Mouse (Mus musculus) CH12.LX (cell line): ENCODE results near the gene Olfr763. TPM values are rescaled to one million over a fixed set of nuclear protein-coding genes. Genes with fewer than 3 reads are reported as not detected.

Experiments
- DNase-seq: peaks from one replicate; pipeline ENCODE4 v3.0.0-alpha.2; 2013; ENCODE audit errors: extremely low read depth
- H3K27ac ChIP-seq: 2 replicates; pipeline ENCODE4 v1.5.1; 2012; ENCODE audit warnings: low read depth, mild to moderate bottlenecking, control low read depth, moderate library complexity; ENCODE audit not compliant: insufficient read depth
- H3K27me3 ChIP-seq: replicated peaks from 2 replicates; pipeline ENCODE3; 2012; ENCODE audit warnings: inconsistent platforms
- H3K36me3 ChIP-seq, 2 experiments: replicated peaks in 1 of 2; 2 replicates each; pipeline versions ENCODE3 to v1.6.1; 2012; ENCODE audit warnings: inconsistent platforms in 1 of 2, low read length in 1 of 2, mild to moderate bottlenecking in 1 of 2, mixed read lengths in 1 of 2, moderate library complexity in 1 of 2; ENCODE audit not compliant: control insufficient read depth in 1 of 2, insufficient read depth in 1 of 2
- H3K4me1 ChIP-seq, 2 experiments: 2 replicates each; pipeline ENCODE4 v1.6.1; 2012; ENCODE audit warnings: inconsistent platforms in 1 of 2, moderate library complexity in 1 of 2; ENCODE audit not compliant: insufficient read depth in 2 of 2, control insufficient read depth in 1 of 2
- H3K4me2 ChIP-seq: 2 replicates; pipeline ENCODE4 v1.6.1; 2012; ENCODE audit warnings: low read depth, mild to moderate bottlenecking, control low read depth; ENCODE audit not compliant: poor library complexity, insufficient read depth, severe bottlenecking
- H3K4me3 ChIP-seq, 3 experiments: fragments of 150-350 bp in 1 of 3; sonication (generic) in 1 of 3; replicated peaks in 1 of 3; 2 replicates each; pipeline versions ENCODE3 to v1.5.1; 2011 to 2012; ENCODE audit warnings: low read depth in 2 of 3, low read length in 2 of 3, mild to moderate bottlenecking in 2 of 3, moderate library complexity in 2 of 3, control low read depth in 1 of 3, improper control_type of control experiment in 1 of 3, inconsistent platforms in 1 of 3, mixed read lengths in 1 of 3; ENCODE audit not compliant: poor library complexity in 1 of 3
- H3K79me2 ChIP-seq: replicated peaks from 2 replicates; pipeline ENCODE4 v1.6.1; 2012; ENCODE audit warnings: mild to moderate bottlenecking, moderate library complexity; ENCODE audit not compliant: control insufficient read depth, poor library complexity, insufficient read depth, severe bottlenecking; ENCODE audit errors: extremely low read depth
- H3K9ac ChIP-seq: 2 replicates; pipeline ENCODE4 v1.6.1; 2012; ENCODE audit warnings: low read depth, mild to moderate bottlenecking, control low read depth, moderate library complexity; ENCODE audit not compliant: insufficient read depth
- H3K9me3 ChIP-seq: replicated peaks from 2 replicates; pipeline ENCODE3; 2012; ENCODE audit warnings: low read length, inconsistent platforms, mixed read lengths
- CHD1 ChIP-seq: IDR thresholded peaks from 2 replicates; pipeline ENCODE4 v1.6.1; 2012; ENCODE audit warnings: low read depth, low read length, improper control_type of control experiment, inconsistent platforms
- ELF1 ChIP-seq: IDR thresholded peaks from 2 replicates; pipeline ENCODE4 v1.6.1; 2014; ENCODE audit warnings: low read depth, mild to moderate bottlenecking, inconsistent platforms, low read length, improper control_type of control experiment
- ETS1 ChIP-seq: conservative IDR thresholded peaks from 2 replicates; pipeline ENCODE4 v1.6.1; 2012; ENCODE audit warnings: low read depth, mild to moderate bottlenecking, inconsistent platforms, low read length, improper control_type of control experiment, moderate library complexity
- GABPA ChIP-seq: IDR thresholded peaks from 2 replicates; pipeline ENCODE4 v1.6.1; 2012; ENCODE audit warnings: low read depth, low read length, improper control_type of control experiment, inconsistent platforms; ENCODE audit not compliant: insufficient replicate concordance
- JUN ChIP-seq: IDR thresholded peaks from 2 replicates; pipeline ENCODE4 v1.6.1; 2011; ENCODE audit warnings: low read depth, mild to moderate bottlenecking, low read length, improper control_type of control experiment, moderate library complexity; ENCODE audit not compliant: insufficient read depth
- MXI1 ChIP-seq: IDR thresholded peaks from 2 replicates; pipeline ENCODE4 v1.6.1; 2011; ENCODE audit warnings: mild to moderate bottlenecking, low read depth, low read length, improper control_type of control experiment
- MYC ChIP-seq: IDR thresholded peaks from 2 replicates; pipeline ENCODE4 v1.6.1; 2011; ENCODE audit warnings: low read depth, mild to moderate bottlenecking, improper control_type of control experiment, low read length
- NELFE ChIP-seq: IDR thresholded peaks from 2 replicates; pipeline ENCODE4 v1.6.1; 2011; ENCODE audit warnings: low read depth, low read length, improper control_type of control experiment
- RAD21 ChIP-seq: IDR thresholded peaks from 2 replicates; pipeline ENCODE4 v1.6.1; 2011; ENCODE audit warnings: low read depth, mild to moderate bottlenecking, low read length, improper control_type of control experiment, moderate library complexity
- TBP ChIP-seq: conservative IDR thresholded peaks from 2 replicates; pipeline ENCODE4 v1.6.1; 2011; ENCODE audit warnings: low read depth, low read length, improper control_type of control experiment
- TCF12 ChIP-seq: IDR thresholded peaks from 2 replicates; pipeline ENCODE4 v1.6.1; 2014; ENCODE audit warnings: low read depth, mild to moderate bottlenecking, inconsistent platforms, low read length, improper control_type of control experiment
- UBTF ChIP-seq: IDR thresholded peaks from 2 replicates; pipeline ENCODE4 v1.6.1; 2012; ENCODE audit warnings: low read depth, mild to moderate bottlenecking, inconsistent platforms, low read length, improper control_type of control experiment, moderate library complexity
- USF1 ChIP-seq: IDR thresholded peaks from 2 replicates; pipeline ENCODE4 v1.6.1; 2014; ENCODE audit warnings: low read depth, mild to moderate bottlenecking, inconsistent platforms, low read length, improper control_type of control experiment
- ZC3H11A ChIP-seq: IDR thresholded peaks from 2 replicates; pipeline ENCODE4 v1.6.1; 2012; ENCODE audit warnings: low read depth, mild to moderate bottlenecking, inconsistent platforms, low read length, improper control_type of control experiment
- dilution Hi-C: fragments of 300-500 bp; cut with MboI; formaldehyde crosslinking; loops from 2 replicates; pipeline ENCODE4 v1.14.3; 2020; ENCODE audit warnings: low sequenced_read_pairs; ENCODE audit not compliant: extremely low pct_unique_long_range_greater_than_20kb, extremely low pct_ligation_motif_present
- in situ Hi-C: fragments of 300-500 bp; cut with MboI; formaldehyde crosslinking; loops from 3 replicates; pipeline ENCODE4 v1.14.3; 2019; ENCODE audit warnings: low sequenced_read_pairs, low pct_ligation_motif_present, low pct_unique_long_range_greater_than_20kb, mixed read lengths
- polyA plus RNA-seq: library from polyadenylated mRNA; unstranded; fragments of >175 nt; gene quantifications from 2 replicates; pipeline ENCODE4 v1.2.1, GENCODE M21; 2012; ENCODE audit warnings: low read depth; ENCODE audit not compliant: insufficient read length
- total RNA-seq, 2 experiments: library from RNA; depleted of rRNA; stranded (reverse); fragments of 300-350 nt in 1 of 2; fragments of >200 nt in 1 of 2; gene quantifications; 2 replicates each; pipeline ENCODE4 v1.2.3; 2012 to 2014

Olfr763 gene
- not detected in 2 replicates for total RNA-seq (2012; rRNA removed)
- total RNA-seq (2014; rRNA removed), result not detected in 2 replicates
- polyA plus RNA-seq, result not detected in 2 replicates

GRCm38 (mm10) chr10:129010288-129010841, at the start of gene Olfr763:
Gene Olfr763 (plus strand): TSS chr10:129010791.
- H3K79me2 ChIP-seq, result no peaks in the 10 kb centered on the region
- H3K36me3 ChIP-seq, result no peaks in the 10 kb centered on the region
- H3K4me2 ChIP-seq, result no peak within 1 kb of the TSS
- H3K4me1 ChIP-seq, result peaks cover 0 to 8% of the 10 kb centered on the region in 2 experiments; a peak in 2 of 4 replicates
- DNase-seq, result no peak
- H3K27me3 ChIP-seq, result no peaks in the 10 kb centered on the region
- dilution Hi-C loops (no loop called here), in situ Hi-C loops (no loop called here)
- TF ChIP-seq RAD21 (no peak), ELF1 (no peak), TBP (no peak)
- no peak within 1 kb of the TSS for H3K27ac ChIP-seq
- H3K4me3 ChIP-seq, result no peak within 1 kb of the TSS
- no peak within 1 kb of the TSS for H3K9ac ChIP-seq
- no peaks in the 10 kb centered on the region for H3K9me3 ChIP-seq

DNA sequence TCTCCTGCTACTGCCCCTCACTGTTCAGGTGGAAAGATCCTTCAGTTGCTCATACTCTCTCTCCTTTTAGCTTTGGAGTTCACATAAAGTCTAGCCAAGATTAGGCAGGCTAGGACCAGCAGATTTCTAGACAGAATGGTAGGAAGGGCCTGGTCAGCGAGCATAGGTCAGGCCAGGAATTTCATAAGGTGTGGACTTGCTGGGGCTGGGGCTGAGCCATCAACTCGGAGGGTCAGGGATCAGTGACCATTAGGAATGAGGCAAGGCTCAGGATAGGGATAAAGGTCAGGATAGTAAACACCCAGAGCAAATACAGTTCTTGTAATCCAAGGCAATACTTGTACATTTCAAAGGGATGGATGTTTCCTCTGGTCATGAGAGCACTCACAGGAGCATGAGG, 45.6 kb upstream of the Olfr763 start:
- peaks cover 2% of the 10 kb centered on the region for H3K27me3 ChIP-seq
- peaks cover 5 to 24% of the 10 kb centered on the region in 2 experiments; a peak in 3 of 4 replicates for H3K4me1 ChIP-seq
- no peaks in the 10 kb centered on the region for H3K36me3 ChIP-seq
- TF ChIP-seq TCF12 (no peak), MYC (no peak), JUN (no peak), USF1 (no peak), CHD1 (no peak), NELFE (no peak), GABPA (no peak), ELF1 (no peak), ZC3H11A (no peak), TBP (no peak), MXI1 (no peak), ETS1 (no peak), UBTF (no peak)
- no peak overlapping the region for H3K4me3 ChIP-seq
- no peak overlapping the region for H3K27ac ChIP-seq
- dilution Hi-C loops (no loop called here), in situ Hi-C loops (no loop called here)
- DNase-seq, result no peak
- no peaks in the 10 kb centered on the region; the same call in 1 of the 2 replicates for H3K79me2 ChIP-seq
- H3K9me3 ChIP-seq, result no peaks in the 10 kb centered on the region
- H3K4me2 ChIP-seq, result no peak overlapping the region
- no peak overlapping the region for H3K9ac ChIP-seq
